Mouse (Mus musculus) myocyte (in vitro differentiated cells): ENCODE measurements at regions not wholly inside any gene's neighbourhood (a gene's known extent, or its start where the extent isn't known, plus 50 kb on each side); places are given as distances from the start of the nearest gene placed in this dataset.

Experiments
- CEBPB ChIP-seq: IDR thresholded peaks from 2 replicates; pipeline ENCODE4 v1.6.1; 2011; ENCODE audit warnings: mild to moderate bottlenecking, moderate library complexity; ENCODE audit not compliant: poor library complexity, insufficient read depth, severe bottlenecking
- POLR2A ChIP-seq: IDR thresholded peaks from one replicate; pipeline ENCODE4 v1.6.1; 2011; ENCODE audit warnings: low read depth, mild to moderate bottlenecking, control low read depth, moderate library complexity; ENCODE audit not compliant: insufficient read length
- REST ChIP-seq: IDR thresholded peaks from one replicate; pipeline ENCODE4 v1.6.1; 2011; ENCODE audit warnings: mild to moderate bottlenecking, control low read depth, moderate library complexity; ENCODE audit not compliant: insufficient read depth, insufficient read length

GRCm38 (mm10) chr7:87113654-87114053 lies 117.7 kb downstream of the Vmn2r79 start:
- no peak for TF ChIP-seq REST
- TF ChIP-seq CEBPB = no peak
- TF ChIP-seq POLR2A = no peak
